Mouse (Mus musculus) ovary, adult 10 weeks (tissue): ENCODE measurements around the gene S100a10. TPM values are rescaled to one million over a fixed set of nuclear protein-coding genes. Genes with fewer than 3 reads are reported as not detected.

Source experiments
- polyA plus RNA-seq: library from polyadenylated mRNA; stranded (reverse); fragments of 350-450 nt; fragmentation: Illumina TruSeq; extraction: RNeasy Lipid Tissue Mini Kit (QIAGEN cat#74804); gene quantifications from one replicate; pipeline ENCODE4 v1.2.3, GENCODE M21; 2014

Gene S100a10
- 72.1 TPM for polyA plus RNA-seq

GRCm38 (mm10) chr3:93554981-93555877 lies at the start of gene S100a10:
TSS of gene S100a10 (plus strand) at chr3:93555080.

DNA sequence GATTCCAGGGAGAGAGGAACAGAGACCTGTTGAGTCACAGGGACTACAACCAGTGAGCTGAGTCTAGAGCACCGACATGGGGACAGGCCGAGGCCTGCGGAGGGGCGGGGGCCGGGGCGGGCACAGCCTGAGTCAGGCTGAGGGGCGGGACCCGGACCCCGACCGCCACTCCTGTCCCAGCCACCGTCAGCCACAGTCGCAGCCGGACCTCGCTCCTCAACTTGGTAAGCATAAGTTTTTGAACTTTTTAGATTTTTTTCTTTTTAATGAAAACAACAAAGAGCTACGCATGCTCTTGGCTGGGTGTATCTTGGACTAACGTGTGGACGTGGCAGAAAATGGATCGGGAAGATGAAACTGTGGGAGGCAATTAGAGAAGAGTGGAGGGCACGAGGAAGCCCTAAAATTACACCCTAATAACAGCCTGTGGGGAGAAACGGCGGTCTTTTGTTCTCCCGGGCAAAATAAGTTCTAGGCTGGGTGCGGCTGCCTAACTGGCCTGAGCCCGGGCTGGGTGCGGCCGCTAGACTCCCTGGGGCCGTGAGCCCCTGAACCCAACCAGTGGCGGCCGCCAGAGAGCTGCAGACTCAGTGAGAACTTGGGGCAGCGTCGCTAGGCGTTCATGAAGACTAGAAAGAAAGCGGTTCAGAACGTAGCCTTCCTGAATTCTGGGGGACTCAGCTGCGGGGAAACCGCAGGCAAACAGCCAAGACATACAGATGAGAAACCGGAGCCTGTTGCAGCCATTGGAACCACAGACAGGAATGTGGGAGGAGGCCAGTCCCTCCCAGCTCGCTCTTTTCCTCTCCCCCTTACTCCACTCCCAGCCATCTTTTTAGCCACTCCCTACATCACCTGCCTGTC lies 34.3 kb upstream of the S100a10 start, which contains the start of gene S100a11:
S100a11 (plus strand) TSS at position 159 of the 864 bp plus-strand sequence.

Other genes with a start within 250 kb of the S100a10 start
- gene Hrnr, start 235.3 kb upstream of the S100a10 start, polyA plus RNA-seq = not detected
- gene Rptn, start 161.4 kb upstream of the S100a10 start, polyA plus RNA-seq = not detected
- gene Tchh, start 112.8 kb upstream of the S100a10 start, polyA plus RNA-seq = 0.66 TPM
- not detected for gene Tchhl1, start 86.3 kb upstream of the S100a10 start, polyA plus RNA-seq
- 296 TPM for gene S100a11, start 34.6 kb upstream of the S100a10 start, polyA plus RNA-seq
- gene Tdpoz2, start 97.6 kb downstream of the S100a10 start, polyA plus RNA-seq = not detected
- gene Tdpoz1, start 121.2 kb downstream of the S100a10 start, polyA plus RNA-seq = not detected
- not detected for gene Gm37596, start 138.0 kb downstream of the S100a10 start, polyA plus RNA-seq
- not detected for gene Gm5773, start 217.9 kb downstream of the S100a10 start, polyA plus RNA-seq
- not detected for gene Tdpoz4, start 241.3 kb downstream of the S100a10 start, polyA plus RNA-seq